Mouse (Mus musculus) frontal cortex, postnatal 36 days (tissue): Measurements from ENCODE around the gene Klrb1f.
"Not testable (repeated sequence)": the region's sequence is repeated elsewhere in the genome, so short reads cannot be mapped to it uniquely, and the experiment has no call there.

Experiments used
- DNase-seq, 2 experiments: peaks; one replicate each; pipeline ENCODE4 v3.0.0; 2022; ENCODE audit warnings: low spot score in 2 of 2

Klrb1f gene

GRCm38 (mm10) chr6:129048857-129049473 is 3.3 kb downstream of the Klrb1f start:
- DNase-seq: no peak

GRCm38 (mm10) chr6:129049596-129050251 is 4.0 kb downstream of the Klrb1f start:
- no peak for DNase-seq

DNA sequence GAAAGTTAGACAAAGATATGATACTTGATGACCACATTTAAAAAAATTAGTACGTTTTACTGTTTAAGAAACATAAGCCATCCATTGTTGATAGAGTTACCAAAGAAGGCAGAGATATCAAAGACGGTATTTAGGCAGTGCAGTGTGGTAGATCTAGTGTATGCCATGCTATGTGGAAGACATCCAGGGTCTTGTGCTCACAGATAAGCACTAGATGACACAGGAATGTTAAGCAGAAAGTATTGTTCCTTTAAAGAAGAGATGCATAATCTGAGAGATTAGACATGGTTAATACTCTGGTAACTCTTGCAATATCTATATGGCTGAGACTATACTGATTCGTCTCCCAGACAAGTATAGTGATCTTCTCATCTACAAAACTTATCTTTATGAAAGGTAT is 5.4 kb downstream of the Klrb1f start:
- no peak for DNase-seq

- no peak for DNase-seq
Measured at GRCm38 (mm10) chr6:129051731-129052130, 6.0 kb downstream of the Klrb1f start.

GRCm38 (mm10) chr6:129056237-129056636 is 10.5 kb downstream of the Klrb1f start:
- no peak for DNase-seq

DNA sequence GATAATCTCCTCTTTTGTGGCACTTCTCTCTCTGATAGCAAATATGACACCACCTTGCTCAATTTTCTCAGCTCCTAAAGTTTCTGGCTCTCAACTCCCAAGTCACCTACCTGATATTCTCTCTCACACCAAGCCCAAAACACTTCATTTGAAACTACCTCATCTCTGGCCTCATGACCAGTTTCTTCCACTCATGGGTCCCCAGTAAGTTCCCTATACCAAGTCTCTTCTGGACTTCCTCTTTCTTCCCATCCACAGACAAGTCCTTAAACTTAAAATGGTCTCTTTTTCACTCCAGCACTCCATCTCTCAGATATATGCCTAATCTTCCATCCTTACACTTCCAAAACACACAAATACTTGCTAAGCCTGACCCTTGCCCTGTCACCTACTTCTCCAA is 12.3 kb downstream of the Klrb1f start:
- DNase-seq: no peak

GRCm38 (mm10) chr6:129065407-129065806 is 19.7 kb downstream of the Klrb1f start:
- no peak for DNase-seq

DNA sequence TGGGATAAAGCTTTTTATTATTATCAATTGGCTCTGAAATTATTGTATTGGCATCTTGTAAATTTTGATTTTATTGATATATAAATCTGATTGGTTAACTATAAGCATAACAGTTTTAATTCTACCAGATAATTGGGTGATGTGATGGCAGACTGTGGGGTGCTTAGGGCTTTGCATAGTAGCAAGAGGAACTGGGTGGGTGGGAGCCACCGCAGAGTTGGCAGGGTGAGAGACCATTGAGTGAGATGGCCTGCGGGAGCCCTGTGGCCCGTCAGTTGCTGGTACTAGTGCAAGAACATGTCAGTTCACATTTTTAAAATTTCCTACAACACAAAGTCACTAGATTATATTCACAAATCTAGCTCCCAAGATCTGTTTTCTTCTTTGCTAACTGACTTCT is 20.2 kb downstream of the Klrb1f start:
- no peak for DNase-seq

- no peak for DNase-seq
Measured at GRCm38 (mm10) chr6:129066530-129066929, 20.8 kb downstream of the Klrb1f start.

DNA sequence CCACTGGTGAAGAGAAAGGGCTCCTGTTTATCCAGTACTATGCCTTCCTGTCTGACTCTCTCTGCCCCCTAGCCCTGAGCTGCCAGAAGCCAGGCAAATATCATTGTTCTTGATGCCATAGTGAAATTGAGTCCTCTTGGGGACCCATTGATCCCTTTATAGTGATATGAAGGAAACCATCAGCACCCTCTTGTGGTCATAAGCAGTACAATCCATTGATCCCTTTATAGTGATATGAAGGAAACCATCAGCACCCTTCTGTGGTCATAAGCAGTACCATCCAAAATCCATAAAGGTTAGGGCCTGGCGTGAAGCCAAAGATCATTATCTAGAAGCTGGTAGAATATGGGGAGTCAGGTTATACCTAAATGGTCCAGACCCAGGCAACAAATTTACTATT is 21.3 kb downstream of the Klrb1f start:
- DNase-seq: peak; percentile 25 to 59

GRCm38 (mm10) chr6:129085098-129085497 is 39.4 kb downstream of the Klrb1f start:
- DNase-seq: no peak

- DNase-seq: not testable (repeated sequence)
Measured at GRCm38 (mm10) chr6:129086031-129086430, 40.3 kb downstream of the Klrb1f start.

- DNase-seq: peak in 1 of 2 experiments; percentile 22
Measured at GRCm38 (mm10) chr6:129088161-129088560, 42.5 kb downstream of the Klrb1f start.

- not testable (repeated sequence) for DNase-seq
Measured at GRCm38 (mm10) chr6:129088596-129088995, 42.9 kb downstream of the Klrb1f start.

GRCm38 (mm10) chr6:129095166-129095565 is 49.5 kb downstream of the Klrb1f start:
- DNase-seq: peak in 1 of 2 experiments; percentile 17

- DNase-seq: no peak
Measured at GRCm38 (mm10) chr6:129097929-129098328, 52.2 kb downstream of the Klrb1f start.

DNA sequence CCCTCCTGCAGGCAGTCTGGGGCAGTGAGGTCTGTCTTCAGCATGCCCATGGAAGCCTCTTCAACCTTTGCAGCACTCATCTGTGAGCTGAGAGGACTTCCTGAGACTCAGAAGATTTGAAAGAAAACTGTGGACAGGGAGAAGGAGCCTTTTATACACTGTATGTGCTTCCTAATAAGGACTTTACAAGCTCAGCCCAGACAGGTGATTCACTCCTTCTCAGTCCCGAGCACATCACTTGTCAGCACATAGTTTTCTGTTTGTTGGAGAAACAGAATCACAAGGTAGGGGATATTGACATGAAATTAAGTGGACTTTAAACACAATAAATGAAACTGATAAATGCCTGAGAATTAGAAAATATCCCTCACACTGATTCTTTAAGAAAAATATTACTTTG is 55.1 kb downstream of the Klrb1f start, which contains the start of gene Clec2e:
Clec2e (minus strand) TSS at position 120 of the 400 bp plus-strand sequence.
- not testable (repeated sequence) for DNase-seq

DNA sequence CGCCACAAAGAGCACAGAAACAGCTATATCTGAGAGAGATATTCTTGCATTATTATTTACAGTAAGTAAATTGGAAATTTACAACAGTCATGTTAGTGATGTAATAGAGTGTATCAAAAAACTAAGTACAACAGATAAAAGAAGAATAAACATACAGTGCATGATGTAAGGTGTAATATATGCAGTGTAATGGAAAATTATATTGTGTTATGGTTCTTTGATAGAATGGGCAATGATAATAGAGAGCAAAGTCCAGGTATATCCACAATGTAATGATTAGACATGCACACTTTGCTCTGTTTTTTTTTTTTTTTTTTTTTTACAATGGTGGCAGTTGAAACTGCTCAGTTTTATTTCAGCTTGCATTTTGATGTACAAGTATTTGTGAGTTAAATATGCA is 55.9 kb downstream of the Klrb1f start:
- DNase-seq: no peak

GRCm38 (mm10) chr6:129102858-129103555 is 57.3 kb downstream of the Klrb1f start:
- DNase-seq: no peak
